Mouse (Mus musculus): ENCODE data around the gene Dusp6.

Dusp6 gene

GRCm38 (mm10) chr10:99273006-99273405, 10.0 kb downstream of the Dusp6 start:
- DNase-seq (ENCODE audit: low read depth, low spot score), result no peak

- no peak for DNase-seq (ENCODE audit: low read depth, low spot score)
These were observed 11.6 kb downstream of the Dusp6 start for GRCm38 (mm10) chr10:99274640-99275039.

GRCm38 (mm10) chr10:99279067-99279880, 16.2 kb downstream of the Dusp6 start:
- DNase-seq (ENCODE audit: low read depth, low spot score), result no peak

- DNase-seq (ENCODE audit: low read depth, low spot score), result peak; percentile 81
These were observed 21.0 kb downstream of the Dusp6 start for GRCm38 (mm10) chr10:99283981-99284385.

GRCm38 (mm10) chr10:99284918-99285317, 21.9 kb downstream of the Dusp6 start:
- DNase-seq (ENCODE audit: low read depth, low spot score), result no peak

- no peak for DNase-seq (ENCODE audit: low read depth, low spot score)
These were observed 22.7 kb downstream of the Dusp6 start for GRCm38 (mm10) chr10:99285759-99286158.

- DNase-seq (ENCODE audit: low read depth, low spot score), result no peak
These were observed 23.2 kb downstream of the Dusp6 start for GRCm38 (mm10) chr10:99286213-99286612.

- peak; percentile 75 for DNase-seq (ENCODE audit: low read depth, low spot score)
These were observed 23.8 kb downstream of the Dusp6 start for GRCm38 (mm10) chr10:99286787-99287186.

GRCm38 (mm10) chr10:99287206-99287605, 24.2 kb downstream of the Dusp6 start:
- no peak for DNase-seq (ENCODE audit: low read depth, low spot score)

GRCm38 (mm10) chr10:99289176-99289575, 26.1 kb downstream of the Dusp6 start:
- no peak for DNase-seq (ENCODE audit: low read depth, low spot score)

GRCm38 (mm10) chr10:99293111-99293640, 30.1 kb downstream of the Dusp6 start:
- peak; percentile 79 for DNase-seq (ENCODE audit: low read depth, low spot score)

- DNase-seq (ENCODE audit: low read depth, low spot score), result no peak
These were observed 34.7 kb downstream of the Dusp6 start for GRCm38 (mm10) chr10:99297721-99298120.

GRCm38 (mm10) chr10:99298328-99299295, 35.6 kb downstream of the Dusp6 start:
- DNase-seq (ENCODE audit: low read depth, low spot score), result peak; percentile 70

GRCm38 (mm10) chr10:99299303-99299702, 36.3 kb downstream of the Dusp6 start:
- DNase-seq (ENCODE audit: low read depth, low spot score), result no peak

- no peak for DNase-seq (ENCODE audit: low read depth, low spot score)
These were observed 39.0 kb downstream of the Dusp6 start for GRCm38 (mm10) chr10:99302051-99302450.

- no peak for DNase-seq (ENCODE audit: low read depth, low spot score)
These were observed 45.8 kb downstream of the Dusp6 start for GRCm38 (mm10) chr10:99308837-99309236.

GRCm38 (mm10) chr10:99309617-99310016, 46.6 kb downstream of the Dusp6 start:
- no peak for DNase-seq (ENCODE audit: low read depth, low spot score)

GRCm38 (mm10) chr10:99310204-99310603, 47.2 kb downstream of the Dusp6 start:
- DNase-seq (ENCODE audit: low read depth, low spot score), result no peak

GRCm38 (mm10) chr10:99311956-99312355, 48.9 kb downstream of the Dusp6 start:
- no peak for DNase-seq (ENCODE audit: low read depth, low spot score)

GRCm38 (mm10) chr10:99314366-99314765, 51.3 kb downstream of the Dusp6 start:
- DNase-seq (ENCODE audit: low read depth, low spot score), result no peak

GRCm38 (mm10) chr10:99317057-99317456, 54.0 kb downstream of the Dusp6 start:
- DNase-seq (ENCODE audit: low read depth, low spot score), result no peak

All from ZHBTc4 (cell line).